Mouse (Mus musculus): ENCODE results near the gene Mlh1. TPM values are rescaled to one million over a fixed set of nuclear protein-coding genes. Genes with fewer than 3 reads are reported as not detected.
A peak's percentile ranks its signal among the peaks of the same experiment; 100 is the strongest.

The Mlh1 gene
- total and polyA plus RNA-seq, 2 experiments from 2014 or later = 16.1 to 19.4 TPM

GRCm38 (mm10) chr9:111287956-111288355, 16.4 kb upstream of the Mlh1 start:
- no peaks in the 10 kb centered on the region for H3K4me1 ChIP-seq (ENCODE audit: insufficient read depth, low read length)
- TF ChIP-seq CTCF (IDR thresholded peaks at IDR 0.05; ENCODE audit: low read depth) = no peak
- DNase-seq (ENCODE audit: low spot score) = no peak
- WGBS = 94% methylated on average over 4 of the region's 4 CpGs
- no peak overlapping the region for H3K4me3 ChIP-seq (ENCODE audit: low read length)
- ATAC-seq = no peak
- no peak overlapping the region for H3K27ac ChIP-seq
- H3K9ac ChIP-seq (replicated peaks; ENCODE audit: low read length) = no peak overlapping the region
- H3K36me3 ChIP-seq (ENCODE audit: insufficient read depth, low read length) = no peaks in the 10 kb centered on the region
- no peaks in the 10 kb centered on the region for H3K9me3 ChIP-seq (ENCODE audit: low read length)
- H3K4me2 ChIP-seq (ENCODE audit: low read depth, low read length) = no peak overlapping the region
- no peaks in the 10 kb centered on the region for H3K27me3 ChIP-seq (ENCODE audit: insufficient read depth, low read length)

GRCm38 (mm10) chr9:111286468-111286867, 14.9 kb upstream of the Mlh1 start:
- WGBS = 74% methylated on average over 2 of the region's 2 CpGs
- Histone ChIP-seq H3K27me3 (ENCODE audit: insufficient read depth, low read length) (no peaks in the 10 kb centered on the region), H3K4me2 (ENCODE audit: low read depth, low read length) (no peak overlapping the region), H3K27ac (no peak overlapping the region), H3K9me3 (ENCODE audit: low read length) (no peaks in the 10 kb centered on the region), H3K4me1 (ENCODE audit: insufficient read depth, low read length) (no peaks in the 10 kb centered on the region), H3K9ac (replicated peaks; ENCODE audit: low read length) (no peak overlapping the region), H3K4me3 (ENCODE audit: low read length) (no peak overlapping the region), H3K36me3 (ENCODE audit: insufficient read depth, low read length) (no peaks in the 10 kb centered on the region)
- DNase-seq (ENCODE audit: low spot score) (peak; percentile 23), ATAC-seq (no peak)
- peak; percentile 44 for TF ChIP-seq CTCF (IDR thresholded peaks at IDR 0.05; ENCODE audit: low read depth)

GRCm38 (mm10) chr9:111285676-111286075, 14.1 kb upstream of the Mlh1 start:
- 0 out of 2 replicates have a peak, but pooled peaks have one; percentile 55 for ATAC-seq

DNA sequence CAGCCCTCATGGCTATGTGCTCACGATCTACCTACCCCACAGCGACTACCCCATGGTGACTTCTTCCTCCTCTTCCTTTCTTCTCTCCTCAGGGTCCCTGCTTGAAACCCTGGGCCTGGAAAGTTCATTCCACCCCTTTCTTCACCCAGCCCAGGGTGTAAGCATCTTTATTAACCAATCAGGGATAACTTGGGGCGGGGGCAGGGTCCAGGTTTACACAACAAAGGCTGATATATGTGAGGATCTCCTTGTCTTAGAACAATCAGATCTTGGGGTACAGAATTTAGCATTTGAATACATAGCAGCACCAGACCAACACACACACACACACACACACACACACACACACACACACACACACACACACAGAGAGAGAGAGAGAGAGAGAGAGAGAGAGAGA, 13.5 kb upstream of the Mlh1 start:
- Histone ChIP-seq H3K4me3 (ENCODE audit: low read length) (no peak overlapping the region), H3K9ac (replicated peaks; ENCODE audit: low read length) (no peak overlapping the region), H3K36me3 (ENCODE audit: insufficient read depth, low read length) (no peaks in the 10 kb centered on the region), H3K9me3 (ENCODE audit: low read length) (no peaks in the 10 kb centered on the region), H3K27me3 (ENCODE audit: insufficient read depth, low read length) (no peaks in the 10 kb centered on the region), H3K4me2 (ENCODE audit: low read depth, low read length) (no peak overlapping the region), H3K4me1 (ENCODE audit: insufficient read depth, low read length) (no peaks in the 10 kb centered on the region), H3K27ac (no peak overlapping the region)
- TF ChIP-seq CTCF (IDR thresholded peaks at IDR 0.05; ENCODE audit: low read depth) = no peak
- DNase-seq (ENCODE audit: low spot score) = no peak
- no peak for ATAC-seq
- WGBS = 28% methylated on average over 3 of the region's 3 CpGs

More at GRCm38 (mm10) chr9:111285676-111286075, 14.1 kb upstream of the Mlh1 start:
- Histone ChIP-seq H3K9me3 (ENCODE audit: low read length) (no peaks in the 10 kb centered on the region), H3K4me2 (ENCODE audit: low read depth, low read length) (no peak overlapping the region), H3K27ac (peak overlapping the region; percentile 8; the same call in 1 of the 2 replicates), H3K9ac (replicated peaks; ENCODE audit: low read length) (no peak overlapping the region), H3K36me3 (ENCODE audit: insufficient read depth, low read length) (no peaks in the 10 kb centered on the region), H3K4me1 (ENCODE audit: insufficient read depth, low read length) (no peaks in the 10 kb centered on the region), H3K4me3 (ENCODE audit: low read length) (no peak overlapping the region), H3K27me3 (ENCODE audit: insufficient read depth, low read length) (no peaks in the 10 kb centered on the region)
- peak; percentile 60 for DNase-seq (ENCODE audit: low spot score)
- no peak for TF ChIP-seq CTCF (IDR thresholded peaks at IDR 0.05; ENCODE audit: low read depth)
- WGBS = 10% methylated on average over 5 of the region's 5 CpGs

DNA sequence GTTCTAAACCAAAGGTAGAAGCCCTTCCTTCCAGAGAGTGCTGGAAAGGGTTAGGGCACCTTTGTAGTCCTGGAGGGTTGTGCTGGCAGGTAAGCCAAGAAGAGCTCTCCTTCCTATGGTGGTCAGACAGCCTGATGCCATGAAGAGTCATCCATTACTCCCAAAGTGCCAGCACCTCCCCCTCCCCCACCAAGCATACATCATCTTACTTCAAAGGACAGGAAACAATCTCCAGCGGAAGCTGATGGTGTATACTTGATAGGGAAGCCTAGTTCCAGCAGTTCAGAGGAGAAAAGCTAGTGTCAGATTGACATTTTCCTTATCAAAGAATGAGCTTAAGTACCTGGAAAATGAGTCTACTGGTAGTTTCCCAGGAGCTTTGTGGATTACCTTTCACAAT, 3.6 kb upstream of the Mlh1 start:
- Histone ChIP-seq H3K4me2 (ENCODE audit: low read depth, low read length) (peak overlapping the region; percentile 91), H3K9ac (replicated peaks; ENCODE audit: low read length) (no peak overlapping the region), H3K36me3 (ENCODE audit: insufficient read depth, low read length) (0 out of 2 replicates have a peak, but pooled peaks cover 6% of the 10 kb centered on the region), H3K4me3 (ENCODE audit: low read length) (peak overlapping the region; percentile 14; the same call in 1 of the 2 replicates), H3K27ac (no peak overlapping the region), H3K4me1 (ENCODE audit: insufficient read depth, low read length) (peaks cover 34% of the 10 kb centered on the region), H3K27me3 (ENCODE audit: insufficient read depth, low read length) (no peaks in the 10 kb centered on the region), H3K9me3 (ENCODE audit: low read length) (no peaks in the 10 kb centered on the region)
- no peak for TF ChIP-seq CTCF (IDR thresholded peaks at IDR 0.05; ENCODE audit: low read depth)
- 43% methylated on average over 1 of the region's 1 CpGs for WGBS
- no peak for DNase-seq (ENCODE audit: low spot score)
- no peak for ATAC-seq

- WGBS = 86% methylated on average over 1 of the region's 1 CpGs
- no peak for DNase-seq (ENCODE audit: low spot score)
- TF ChIP-seq CTCF (IDR thresholded peaks at IDR 0.05; ENCODE audit: low read depth) = no peak
- peak overlapping the region; percentile 92; the same call in 1 of the 2 replicates for H3K4me3 ChIP-seq (ENCODE audit: low read length)
- peak overlapping the region; percentile 91 for H3K4me2 ChIP-seq (ENCODE audit: low read depth, low read length)
- 0 out of 2 replicates have a peak, but pooled peaks cover 6% of the 10 kb centered on the region for H3K36me3 ChIP-seq (ENCODE audit: insufficient read depth, low read length)
- no peaks in the 10 kb centered on the region for H3K9me3 ChIP-seq (ENCODE audit: low read length)
- no peak for ATAC-seq
- no peaks in the 10 kb centered on the region for H3K27me3 ChIP-seq (ENCODE audit: insufficient read depth, low read length)
- H3K4me1 ChIP-seq (ENCODE audit: insufficient read depth, low read length) = peaks cover 34% of the 10 kb centered on the region
- no peak overlapping the region for H3K27ac ChIP-seq
- no peak overlapping the region for H3K9ac ChIP-seq (replicated peaks; ENCODE audit: low read length)
These were observed 2.4 kb upstream of the Mlh1 start for GRCm38 (mm10) chr9:111273958-111274357.

GRCm38 (mm10) chr9:111272996-111273785, 1.6 kb upstream of the Mlh1 start:
- Histone ChIP-seq H3K9me3 (ENCODE audit: low read length) (no peaks in the 10 kb centered on the region), H3K36me3 (ENCODE audit: insufficient read depth, low read length) (0 out of 2 replicates have a peak, but pooled peaks cover 3% of the 10 kb centered on the region), H3K4me1 (ENCODE audit: insufficient read depth, low read length) (peaks cover 34% of the 10 kb centered on the region), H3K27me3 (ENCODE audit: insufficient read depth, low read length) (no peaks in the 10 kb centered on the region), H3K9ac (replicated peaks; ENCODE audit: low read length) (peak overlapping the region; percentile 96), H3K4me3 (ENCODE audit: low read length) (peak overlapping the region; percentile 92), H3K27ac (0 out of 2 replicates have a peak overlapping the region, but pooled peaks have one; percentile 96), H3K4me2 (ENCODE audit: low read depth, low read length) (peak overlapping the region; percentile 91)
- ATAC-seq = no peak
- DNase-seq (ENCODE audit: low spot score) = no peak
- TF ChIP-seq CTCF (IDR thresholded peaks at IDR 0.05; ENCODE audit: low read depth) = no peak
- WGBS = 68% methylated on average over 15 of the region's 15 CpGs
